Mouse (Mus musculus) liver, embryonic 15.5 days (tissue): ENCODE results near the gene Lcn4. TPM values are rescaled to one million over a fixed set of nuclear protein-coding genes. Genes with fewer than 3 reads are reported as not detected.

Source experiments
- ATAC-seq: fragments of 200-750 bp; cut with Nextera tagmentation; 2 replicates; pipeline ENCODE4 v1.8.0; 2017; ENCODE audit warnings: moderate number of reproducible peaks, mild to moderate bottlenecking, moderate library complexity; ENCODE audit not compliant: insufficient read depth
- H3K27ac ChIP-seq: fragments of 300-500 bp; sonication (generic); replicated peaks from 2 replicates; pipeline ENCODE4 v1.5.1; 2015; ENCODE audit warnings: mild to moderate bottlenecking, inconsistent platforms
- H3K27me3 ChIP-seq: fragments of 300-500 bp; sonication (generic); 2 replicates; pipeline ENCODE4 v1.6.1; 2015; ENCODE audit warnings: mild to moderate bottlenecking, inconsistent platforms
- H3K36me3 ChIP-seq: fragments of 300-500 bp; sonication (generic); replicated peaks from 2 replicates; pipeline ENCODE4 v1.6.1; 2015; ENCODE audit warnings: moderate library complexity, mild to moderate bottlenecking, inconsistent platforms
- H3K4me1 ChIP-seq: fragments of 300-500 bp; sonication (generic); replicated peaks from 2 replicates; pipeline ENCODE4 v1.6.1; 2015; ENCODE audit warnings: inconsistent platforms
- H3K4me2 ChIP-seq: fragments of 300-500 bp; sonication (generic); 2 replicates; pipeline ENCODE4 v1.6.1; 2015; ENCODE audit warnings: moderate library complexity, mild to moderate bottlenecking, inconsistent platforms
- H3K4me3 ChIP-seq: fragments of 300-500 bp; sonication (generic); replicated peaks from 2 replicates; pipeline ENCODE4 v1.5.1; 2015; ENCODE audit warnings: mild to moderate bottlenecking, inconsistent platforms
- H3K9ac ChIP-seq: fragments of 300-500 bp; sonication (generic); 2 replicates; pipeline ENCODE4 v1.6.1; 2015; ENCODE audit warnings: moderate library complexity, mild to moderate bottlenecking, inconsistent platforms
- H3K9me3 ChIP-seq: fragments of 300-500 bp; sonication (generic); replicated peaks from 2 replicates; pipeline ENCODE4 v1.6.1; 2016; ENCODE audit warnings: inconsistent platforms
- WGBS: fragments of 180-500 bp; shearing (Covaris S2); methylation state at CpG from one replicate; pipeline ENCODE4 v1.1.7; 2015; ENCODE audit warnings: mixed read lengths; ENCODE audit not compliant: insufficient replicate concordance; 5-methylcytosine and 5-hydroxymethylcytosine counted together
- polyA plus RNA-seq: library from polyadenylated mRNA; unstranded; fragments of >200 nt; fragmentation: Nextera tagmentation; extraction: Ambion mirVana; gene quantifications from 2 replicates; pipeline ENCODE4 v1.2.1, GENCODE M21; 2015

The Lcn4 gene
- polyA plus RNA-seq, 1 experiment from 2014 or later, result not detected

- no peak overlapping the region for H3K4me2 ChIP-seq
- no peaks in the 10 kb centered on the region for H3K9me3 ChIP-seq
- peaks cover 28% of the 10 kb centered on the region for H3K4me1 ChIP-seq
- H3K36me3 ChIP-seq, result peaks cover 46% of the 10 kb centered on the region
- H3K27me3 ChIP-seq, result peaks cover 8% of the 10 kb centered on the region
- WGBS, result 46% methylated on average over 4 of the region's 4 CpGs
- no peak overlapping the region for H3K4me3 ChIP-seq
- ATAC-seq, result no peak
- no peak overlapping the region for H3K9ac ChIP-seq
- H3K27ac ChIP-seq, result no peak overlapping the region
Observed at GRCm38 (mm10) chr2:26633953-26634530, 37.0 kb downstream of the Lcn4 start.

- no peak overlapping the region for H3K4me3 ChIP-seq
Observed at GRCm38 (mm10) chr2:26632541-26633395, 38.3 kb downstream of the Lcn4 start.

GRCm38 (mm10) chr2:26628792-26629437 lies 42.2 kb downstream of the Lcn4 start:
- H3K4me3 ChIP-seq, result peak overlapping the region; percentile 55
- ATAC-seq, result no peak
- 26% methylated on average over 5 of the region's 5 CpGs for WGBS
- peak overlapping the region; percentile 76 for H3K4me2 ChIP-seq
- H3K9ac ChIP-seq, result no peak overlapping the region
- no peaks in the 10 kb centered on the region for H3K36me3 ChIP-seq
- peaks cover 34% of the 10 kb centered on the region for H3K27me3 ChIP-seq
- no peaks in the 10 kb centered on the region; the same call in none of the 2 replicates for H3K4me1 ChIP-seq
- H3K9me3 ChIP-seq, result no peaks in the 10 kb centered on the region
- H3K27ac ChIP-seq, result no peak overlapping the region

More at GRCm38 (mm10) chr2:26632541-26633395, 38.3 kb downstream of the Lcn4 start:
- WGBS, result 70% methylated on average over 16 of the region's 16 CpGs
- Histone ChIP-seq H3K9me3 (no peaks in the 10 kb centered on the region), H3K4me2 (no peak overlapping the region), H3K4me1 (peaks cover 15% of the 10 kb centered on the region), H3K36me3 (peaks cover 36% of the 10 kb centered on the region), H3K9ac (no peak overlapping the region), H3K27ac (no peak overlapping the region), H3K27me3 (peaks cover 21% of the 10 kb centered on the region)
- ATAC-seq, result no peak

- H3K27me3 ChIP-seq, result peaks cover 34% of the 10 kb centered on the region
- no peaks in the 10 kb centered on the region for H3K36me3 ChIP-seq
- H3K4me3 ChIP-seq, result peak within 1 kb of the TSS; percentile 55
- H3K4me2 ChIP-seq, result peak within 1 kb of the TSS; percentile 76
- WGBS, result under 1% methylated on average over 61 of the region's 70 CpGs
- H3K9me3 ChIP-seq, result no peaks in the 10 kb centered on the region
- H3K9ac ChIP-seq, result peak within 1 kb of the TSS; percentile 26; the same call in 1 of the 2 replicates
- no peak within 1 kb of the TSS for H3K27ac ChIP-seq
- no peaks in the 10 kb centered on the region; the same call in none of the 2 replicates for H3K4me1 ChIP-seq
- ATAC-seq, result 0 out of 2 replicates have a peak, but pooled peaks have one; percentile 20
Observed at GRCm38 (mm10) chr2:26627921-26628739, 43.0 kb downstream of the Lcn4 start, which contains the start of gene Fam69b. Gene Fam69b (plus strand): TSS chr2:26628457.

DNA sequence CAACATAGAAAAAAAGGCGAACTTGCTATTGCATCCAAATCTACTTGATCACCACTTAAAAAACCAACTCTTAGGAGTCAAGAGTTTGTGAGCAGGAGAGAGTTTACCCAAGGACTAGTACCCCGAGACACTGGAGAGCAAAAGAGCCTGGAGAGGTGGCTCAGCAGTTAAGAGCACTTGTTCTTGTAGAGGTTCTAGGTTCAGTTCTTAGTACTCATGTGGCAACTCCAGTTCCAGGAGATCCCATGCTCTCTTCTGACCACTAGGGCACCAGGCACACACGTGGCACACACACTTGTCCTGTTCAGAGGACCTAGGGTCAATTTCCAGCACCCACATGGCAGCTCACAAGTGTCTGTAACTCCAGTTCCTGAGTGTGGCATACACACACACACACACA lies 45.0 kb downstream of the Lcn4 start:
- H3K4me3 ChIP-seq, result no peak overlapping the region
- peaks cover 34% of the 10 kb centered on the region for H3K27me3 ChIP-seq
- H3K9me3 ChIP-seq, result no peaks in the 10 kb centered on the region
- ATAC-seq, result no peak
- no peak overlapping the region for H3K27ac ChIP-seq
- WGBS, result 39% methylated on average over 3 of the region's 3 CpGs
- no peaks in the 10 kb centered on the region; the same call in none of the 2 replicates for H3K4me1 ChIP-seq
- no peaks in the 10 kb centered on the region for H3K36me3 ChIP-seq
- no peak overlapping the region for H3K9ac ChIP-seq
- no peak overlapping the region for H3K4me2 ChIP-seq

GRCm38 (mm10) chr2:26625419-26625818 lies 45.7 kb downstream of the Lcn4 start:
- Histone ChIP-seq H3K4me1 (no peaks in the 10 kb centered on the region; the same call in none of the 2 replicates), H3K4me2 (no peak overlapping the region), H3K9ac (no peak overlapping the region), H3K4me3 (no peak overlapping the region), H3K36me3 (no peaks in the 10 kb centered on the region), H3K27me3 (peaks cover 34% of the 10 kb centered on the region), H3K27ac (no peak overlapping the region), H3K9me3 (no peaks in the 10 kb centered on the region)
- ATAC-seq, result no peak
- 43% methylated on average over 3 of the region's 3 CpGs for WGBS

DNA sequence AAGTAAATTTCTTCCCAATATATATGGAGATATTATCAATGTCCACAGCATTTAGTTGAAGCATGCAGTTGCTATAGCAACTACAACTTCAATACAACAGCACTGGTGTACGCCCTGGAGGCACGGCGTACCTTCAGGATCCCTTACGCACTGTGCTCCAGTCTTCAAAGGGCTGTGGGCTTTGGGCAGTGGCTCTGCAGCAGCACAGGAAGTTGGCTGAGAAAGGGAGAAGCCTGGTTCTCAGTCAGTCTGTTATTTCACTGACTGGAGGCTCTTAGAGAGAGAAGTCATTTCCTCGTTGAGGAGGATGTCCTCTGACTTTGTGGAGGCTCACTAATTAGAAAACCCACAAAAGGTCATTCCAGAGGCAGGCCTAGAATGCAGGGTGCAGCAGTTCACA lies 48.1 kb downstream of the Lcn4 start:
- H3K4me1 ChIP-seq, result no peaks in the 10 kb centered on the region; the same call in 1 of the 2 replicates
- H3K9me3 ChIP-seq, result no peaks in the 10 kb centered on the region
- no peak for ATAC-seq
- WGBS, result 33% methylated on average over 5 of the region's 5 CpGs
- H3K9ac ChIP-seq, result no peak overlapping the region
- no peaks in the 10 kb centered on the region for H3K36me3 ChIP-seq
- peaks cover 15% of the 10 kb centered on the region for H3K27me3 ChIP-seq
- H3K4me2 ChIP-seq, result no peak overlapping the region
- no peak overlapping the region for H3K27ac ChIP-seq
- no peak overlapping the region for H3K4me3 ChIP-seq

- Histone ChIP-seq H3K4me2 (no peak overlapping the region), H3K36me3 (no peaks in the 10 kb centered on the region), H3K9me3 (no peaks in the 10 kb centered on the region), H3K4me1 (no peaks in the 10 kb centered on the region), H3K4me3 (no peak overlapping the region), H3K27ac (no peak overlapping the region), H3K9ac (no peak overlapping the region), H3K27me3 (no peaks in the 10 kb centered on the region)
- 31% methylated on average over 2 of the region's 2 CpGs for WGBS
- ATAC-seq, result no peak
Observed at GRCm38 (mm10) chr2:26621246-26621645, 49.8 kb downstream of the Lcn4 start.

DNA sequence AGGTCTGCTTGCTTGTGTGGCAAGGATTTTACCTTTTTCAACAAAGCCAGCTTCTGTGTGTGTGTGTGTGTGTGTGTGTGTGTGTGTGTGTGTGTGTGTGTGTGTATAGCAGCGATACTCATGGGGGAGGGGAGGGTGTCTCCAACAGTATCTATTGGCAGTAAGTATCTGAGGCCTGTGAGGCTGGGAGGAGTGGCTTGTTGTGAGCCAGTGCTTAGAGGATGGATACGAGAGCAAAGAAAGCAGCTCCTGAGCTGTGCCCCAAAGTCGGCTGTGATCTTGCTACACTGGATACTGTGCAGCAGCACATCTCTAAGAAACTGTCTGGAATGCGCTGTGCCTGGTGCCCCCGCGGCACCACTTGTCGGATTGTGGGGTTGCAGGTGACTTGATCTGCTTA lies 53.2 kb downstream of the Lcn4 start:
- Histone ChIP-seq H3K4me1 (no peaks in the 10 kb centered on the region), H3K9ac (no peak overlapping the region), H3K27me3 (no peaks in the 10 kb centered on the region), H3K9me3 (no peaks in the 10 kb centered on the region), H3K36me3 (no peaks in the 10 kb centered on the region), H3K27ac (no peak overlapping the region), H3K4me2 (no peak overlapping the region), H3K4me3 (no peak overlapping the region)
- 67% methylated on average over 7 of the region's 7 CpGs for WGBS
- ATAC-seq, result no peak
